Mouse (Mus musculus): ENCODE results near the gene Mrtfb. TPM values are rescaled to one million over a fixed set of nuclear protein-coding genes. Genes with fewer than 3 reads are reported as not detected.

Gene Mrtfb
- polyA plus RNA-seq, 1 experiment from 2014 or later, result 26.2 TPM

DNA sequence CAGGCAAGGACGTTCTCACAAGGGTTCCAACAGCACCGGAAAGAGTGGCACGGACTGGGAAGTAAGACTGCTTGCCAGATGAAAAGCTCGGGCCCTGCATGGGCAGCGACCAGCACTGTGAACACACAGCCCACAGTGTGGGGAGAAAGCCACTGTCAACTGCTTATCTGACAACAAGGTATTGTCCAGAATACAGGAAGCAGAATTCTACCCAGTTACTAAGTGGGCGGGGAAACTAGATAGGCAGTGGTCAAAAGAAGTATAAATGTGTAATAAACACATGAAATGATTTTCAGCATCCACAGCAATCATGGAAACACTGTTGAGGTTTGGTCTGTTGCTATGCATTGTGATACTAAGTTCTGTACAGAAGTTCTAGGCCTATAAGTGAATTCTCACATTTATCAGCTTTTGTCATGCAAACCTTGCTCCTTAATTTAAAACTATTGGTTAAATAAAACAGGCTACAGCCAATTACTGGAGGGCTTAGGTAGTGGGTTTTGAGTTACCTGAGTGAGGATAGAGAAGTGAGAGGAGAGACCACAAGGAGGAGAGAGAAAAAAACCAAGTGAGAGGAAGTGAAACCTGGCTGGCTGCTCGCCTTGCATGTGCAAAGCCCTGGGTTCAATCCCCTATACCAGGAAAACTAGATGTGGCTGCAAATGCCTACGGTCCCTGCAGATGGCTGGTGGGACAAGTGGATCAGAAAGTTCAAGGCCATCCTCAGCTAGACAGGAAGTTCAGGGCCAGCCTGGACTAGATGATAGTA lies 167.5 kb downstream of the Mrtfb start:
- no peaks in the 10 kb centered on the region for H3K27me3 ChIP-seq
- ATAC-seq (ENCODE audit: insufficient number of reproducible peaks, low FRiP score, low TSS enrichment, low read depth), result no peak
- H3K27ac ChIP-seq (replicated peaks), result no peak overlapping the region
- H3K4me2 ChIP-seq (replicated peaks), result no peak overlapping the region
- H3K9me3 ChIP-seq (replicated peaks), result no peaks in the 10 kb centered on the region
- H3K9ac ChIP-seq, result no peak overlapping the region
- 78% methylated on average over 8 of the region's 8 CpGs for WGBS
- H3K36me3 ChIP-seq, result no peaks in the 10 kb centered on the region
- H3K4me3 ChIP-seq (replicated peaks), result no peak overlapping the region
- no peaks in the 10 kb centered on the region for H3K4me1 ChIP-seq

- WGBS, result 90% methylated on average over 6 of the region's 6 CpGs
- Histone ChIP-seq H3K36me3 (no peaks in the 10 kb centered on the region), H3K4me3 (replicated peaks) (no peak overlapping the region), H3K4me2 (replicated peaks) (no peak overlapping the region), H3K9me3 (replicated peaks) (no peaks in the 10 kb centered on the region), H3K27ac (replicated peaks) (no peak overlapping the region), H3K9ac (no peak overlapping the region), H3K27me3 (no peaks in the 10 kb centered on the region), H3K4me1 (no peaks in the 10 kb centered on the region)
- no peak for ATAC-seq (ENCODE audit: insufficient number of reproducible peaks, low FRiP score, low TSS enrichment, low read depth)
Observed at GRCm38 (mm10) chr16:13425804-13426203, 169.5 kb downstream of the Mrtfb start.

DNA sequence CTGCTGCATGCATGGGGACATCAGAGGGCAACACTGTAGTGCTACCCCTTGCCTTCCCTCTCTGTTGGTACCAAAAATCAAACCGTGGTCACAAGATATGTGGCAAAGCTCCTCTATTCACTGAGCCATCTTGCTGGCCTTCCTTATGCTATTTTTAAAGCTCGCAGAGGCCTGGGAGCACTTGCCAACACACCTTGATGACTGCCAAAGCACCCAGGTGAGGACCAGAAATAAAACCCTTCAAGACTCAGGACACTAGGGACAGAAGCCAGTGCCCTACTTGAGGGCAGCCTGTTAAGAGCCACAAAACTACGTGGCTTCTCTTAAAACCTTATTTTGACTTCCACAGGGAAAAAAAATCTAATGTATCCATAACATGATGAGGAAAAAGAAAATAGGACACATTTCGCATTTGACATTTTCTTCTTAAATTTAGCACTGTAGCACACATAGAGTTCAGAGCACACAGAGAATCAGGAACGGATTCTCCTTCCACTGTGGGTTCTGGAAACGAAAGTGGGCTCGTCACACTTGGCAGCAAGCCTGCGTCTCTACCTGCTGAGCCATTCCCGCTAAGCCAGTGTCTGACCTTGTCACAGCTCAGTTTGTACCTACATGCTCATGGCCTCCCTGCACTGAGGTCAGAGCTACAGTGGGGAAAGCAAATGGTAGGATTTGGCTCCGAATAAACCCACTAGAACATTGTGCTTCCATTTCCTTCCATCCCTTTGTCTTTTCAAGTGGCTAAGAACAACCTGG lies 170.7 kb downstream of the Mrtfb start:
- no peak overlapping the region for H3K4me2 ChIP-seq (replicated peaks)
- H3K4me1 ChIP-seq, result no peaks in the 10 kb centered on the region
- H3K36me3 ChIP-seq, result no peaks in the 10 kb centered on the region
- H3K9ac ChIP-seq, result no peak overlapping the region
- H3K9me3 ChIP-seq (replicated peaks), result no peaks in the 10 kb centered on the region
- no peak overlapping the region for H3K27ac ChIP-seq (replicated peaks)
- H3K27me3 ChIP-seq, result no peaks in the 10 kb centered on the region
- no peak overlapping the region for H3K4me3 ChIP-seq (replicated peaks)
- 78% methylated on average over 10 of the region's 10 CpGs for WGBS
- ATAC-seq (ENCODE audit: insufficient number of reproducible peaks, low FRiP score, low TSS enrichment, low read depth), result no peak

- no peaks in the 10 kb centered on the region for H3K36me3 ChIP-seq
- no peak for ATAC-seq (ENCODE audit: insufficient number of reproducible peaks, low FRiP score, low TSS enrichment, low read depth)
- H3K4me1 ChIP-seq, result no peaks in the 10 kb centered on the region
- H3K27ac ChIP-seq (replicated peaks), result no peak overlapping the region
- no peak overlapping the region for H3K4me2 ChIP-seq (replicated peaks)
- no peaks in the 10 kb centered on the region for H3K9me3 ChIP-seq (replicated peaks)
- WGBS, result 52% methylated on average over 5 of the region's 5 CpGs
- H3K27me3 ChIP-seq, result no peaks in the 10 kb centered on the region
- H3K4me3 ChIP-seq (replicated peaks), result no peak overlapping the region
- no peak overlapping the region for H3K9ac ChIP-seq
Observed at GRCm38 (mm10) chr16:13428077-13428476, 171.8 kb downstream of the Mrtfb start.

GRCm38 (mm10) chr16:13428806-13429205 lies 172.5 kb downstream of the Mrtfb start:
- H3K4me3 ChIP-seq (replicated peaks), result no peak overlapping the region
- ATAC-seq (ENCODE audit: insufficient number of reproducible peaks, low FRiP score, low TSS enrichment, low read depth), result no peak
- WGBS, result 88% methylated on average over 1 of the region's 1 CpGs
- no peak overlapping the region for H3K4me2 ChIP-seq (replicated peaks)
- H3K36me3 ChIP-seq, result no peaks in the 10 kb centered on the region
- H3K9me3 ChIP-seq (replicated peaks), result no peaks in the 10 kb centered on the region
- no peaks in the 10 kb centered on the region for H3K4me1 ChIP-seq
- no peak overlapping the region for H3K27ac ChIP-seq (replicated peaks)
- H3K27me3 ChIP-seq, result no peaks in the 10 kb centered on the region
- H3K9ac ChIP-seq, result no peak overlapping the region

DNA sequence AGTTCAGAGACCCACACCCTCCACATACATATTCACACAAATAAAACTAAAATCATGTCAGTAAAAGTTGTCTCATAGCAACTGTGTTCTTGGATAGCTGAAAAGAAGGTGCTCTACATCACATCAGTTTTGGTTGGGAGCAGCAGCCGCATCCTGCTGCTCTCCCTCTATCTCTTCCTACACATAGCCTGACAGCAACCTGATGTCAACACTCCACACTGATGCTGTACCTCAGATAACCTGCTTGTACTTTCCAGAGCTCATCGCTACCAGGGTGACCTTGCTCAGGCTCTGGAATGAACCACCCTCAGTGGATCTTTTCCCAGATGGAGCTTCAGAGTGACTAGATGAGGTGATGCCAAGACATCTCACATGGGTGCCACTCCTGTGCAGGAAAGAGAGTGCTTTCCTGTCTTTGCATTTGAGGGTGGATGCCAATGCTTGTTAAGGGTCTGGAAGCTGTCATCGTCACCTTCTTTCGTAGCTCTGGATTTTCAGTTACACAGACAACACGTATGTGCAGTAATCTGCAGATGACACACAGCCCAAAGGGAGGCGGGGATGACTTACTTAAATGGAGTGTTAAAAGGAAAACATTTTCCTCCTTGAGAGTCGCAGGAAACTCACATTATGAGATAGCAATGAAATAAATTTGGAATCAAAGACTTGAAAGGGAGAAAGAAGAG lies 173.8 kb downstream of the Mrtfb start:
- no peaks in the 10 kb centered on the region for H3K9me3 ChIP-seq (replicated peaks)
- H3K4me1 ChIP-seq, result no peaks in the 10 kb centered on the region
- H3K4me2 ChIP-seq (replicated peaks), result no peak overlapping the region
- H3K36me3 ChIP-seq, result no peaks in the 10 kb centered on the region
- H3K4me3 ChIP-seq (replicated peaks), result no peak overlapping the region
- 82% methylated on average over 7 of the region's 7 CpGs for WGBS
- ATAC-seq (ENCODE audit: insufficient number of reproducible peaks, low FRiP score, low TSS enrichment, low read depth), result no peak
- no peak overlapping the region for H3K27ac ChIP-seq (replicated peaks)
- H3K9ac ChIP-seq, result no peak overlapping the region
- no peaks in the 10 kb centered on the region for H3K27me3 ChIP-seq

DNA sequence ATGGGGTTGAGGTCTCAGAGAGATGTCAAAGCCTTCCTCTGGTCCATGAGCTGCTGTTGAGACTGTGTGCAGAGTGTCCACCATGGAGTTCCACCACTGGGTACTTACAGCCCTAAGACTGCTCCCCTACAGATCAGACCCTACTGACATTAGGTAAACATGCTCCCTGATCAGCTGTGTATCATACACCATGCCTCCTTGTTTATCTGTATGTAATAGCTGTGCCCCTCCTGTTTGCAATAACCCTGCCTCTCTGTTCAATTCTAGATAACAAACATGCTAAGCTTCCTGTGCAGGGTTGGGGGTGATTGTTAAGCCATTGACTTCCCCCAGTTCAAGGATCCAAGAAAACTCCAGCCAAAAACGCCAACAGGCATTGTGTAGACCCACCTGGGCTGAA lies 174.7 kb downstream of the Mrtfb start:
- no peak overlapping the region for H3K4me2 ChIP-seq (replicated peaks)
- H3K4me1 ChIP-seq, result no peaks in the 10 kb centered on the region
- H3K27ac ChIP-seq (replicated peaks), result no peak overlapping the region
- no peaks in the 10 kb centered on the region for H3K9me3 ChIP-seq (replicated peaks)
- 64% methylated on average over 1 of the region's 1 CpGs for WGBS
- H3K4me3 ChIP-seq (replicated peaks), result no peak overlapping the region
- no peak overlapping the region for H3K9ac ChIP-seq
- ATAC-seq (ENCODE audit: insufficient number of reproducible peaks, low FRiP score, low TSS enrichment, low read depth), result no peak
- H3K36me3 ChIP-seq, result no peaks in the 10 kb centered on the region
- no peaks in the 10 kb centered on the region for H3K27me3 ChIP-seq

DNA sequence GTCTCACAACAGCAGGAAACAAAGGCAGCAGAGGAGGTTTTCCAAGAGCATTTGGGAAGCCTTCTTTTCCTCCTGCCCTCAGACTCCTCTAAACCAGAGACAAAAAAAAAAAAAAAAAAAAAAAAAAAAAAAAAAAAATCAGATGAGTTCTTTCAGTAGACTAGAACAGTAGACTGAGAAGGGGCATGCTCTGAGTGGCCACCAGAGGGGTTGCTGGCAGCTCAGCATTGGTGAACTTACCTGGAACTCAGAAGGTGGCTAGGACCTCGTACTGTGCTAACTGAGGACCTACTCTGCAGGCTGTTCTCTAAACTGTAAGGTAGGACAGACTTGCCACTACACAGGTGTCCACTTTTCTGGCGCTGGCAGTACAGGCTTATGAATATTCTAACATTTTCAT lies 179.3 kb downstream of the Mrtfb start:
- no peaks in the 10 kb centered on the region for H3K27me3 ChIP-seq
- no peak overlapping the region for H3K4me3 ChIP-seq (replicated peaks)
- H3K36me3 ChIP-seq, result no peaks in the 10 kb centered on the region
- no peak for ATAC-seq (ENCODE audit: insufficient number of reproducible peaks, low FRiP score, low TSS enrichment, low read depth)
- no peak overlapping the region for H3K9ac ChIP-seq
- WGBS, result 79% methylated on average over 2 of the region's 2 CpGs
- H3K9me3 ChIP-seq (replicated peaks), result no peaks in the 10 kb centered on the region
- H3K27ac ChIP-seq (replicated peaks), result no peak overlapping the region
- no peak overlapping the region for H3K4me2 ChIP-seq (replicated peaks)
- H3K4me1 ChIP-seq, result peaks cover 10% of the 10 kb centered on the region

DNA sequence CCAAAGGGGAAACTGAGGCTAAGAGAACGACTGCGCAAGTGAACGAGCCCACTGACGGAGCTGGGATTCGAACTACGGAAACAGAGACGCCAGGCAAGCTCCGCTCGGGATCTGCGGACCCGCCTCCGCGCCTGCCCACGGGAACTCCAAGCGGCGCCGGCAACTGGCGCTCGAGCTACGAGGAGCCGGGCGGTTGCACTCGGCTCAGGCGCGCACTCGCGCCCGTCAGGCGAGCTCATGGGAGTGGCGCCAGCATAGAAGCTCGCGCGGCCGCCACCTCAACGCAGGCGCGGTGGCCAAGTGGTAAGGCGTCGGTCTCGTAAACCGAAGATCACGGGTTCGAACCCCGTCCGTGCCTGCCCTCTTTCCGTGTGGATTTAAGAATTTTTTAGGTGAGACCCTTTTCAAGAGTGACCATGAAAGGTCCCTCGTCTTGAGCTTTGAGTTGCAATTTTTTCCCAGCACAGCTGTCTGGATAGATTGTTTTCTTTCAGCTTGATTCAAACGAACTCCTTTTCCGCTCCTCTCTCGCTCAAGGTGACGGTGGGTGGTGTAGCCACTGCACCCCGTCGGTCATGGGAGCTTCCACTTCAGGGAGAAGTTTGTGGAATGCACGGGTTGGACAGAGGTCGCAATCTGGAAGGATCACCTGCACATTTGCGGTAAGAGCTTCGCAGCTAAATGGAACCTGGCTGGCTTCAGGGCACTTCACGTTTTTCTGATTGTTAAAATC lies 180.9 kb downstream of the Mrtfb start:
- WGBS, result under 1% methylated on average over 58 of the region's 58 CpGs
- Histone ChIP-seq H3K4me1 (peaks cover 10% of the 10 kb centered on the region), H3K9me3 (replicated peaks) (no peaks in the 10 kb centered on the region), H3K4me3 (replicated peaks) (peak overlapping the region; percentile 61), H3K27me3 (no peaks in the 10 kb centered on the region), H3K36me3 (no peaks in the 10 kb centered on the region), H3K4me2 (replicated peaks) (peak overlapping the region; percentile 70), H3K9ac (peak overlapping the region; percentile 51), H3K27ac (replicated peaks) (peak overlapping the region; percentile 87)
- ATAC-seq (ENCODE audit: insufficient number of reproducible peaks, low FRiP score, low TSS enrichment, low read depth), result peak; percentile 94

DNA sequence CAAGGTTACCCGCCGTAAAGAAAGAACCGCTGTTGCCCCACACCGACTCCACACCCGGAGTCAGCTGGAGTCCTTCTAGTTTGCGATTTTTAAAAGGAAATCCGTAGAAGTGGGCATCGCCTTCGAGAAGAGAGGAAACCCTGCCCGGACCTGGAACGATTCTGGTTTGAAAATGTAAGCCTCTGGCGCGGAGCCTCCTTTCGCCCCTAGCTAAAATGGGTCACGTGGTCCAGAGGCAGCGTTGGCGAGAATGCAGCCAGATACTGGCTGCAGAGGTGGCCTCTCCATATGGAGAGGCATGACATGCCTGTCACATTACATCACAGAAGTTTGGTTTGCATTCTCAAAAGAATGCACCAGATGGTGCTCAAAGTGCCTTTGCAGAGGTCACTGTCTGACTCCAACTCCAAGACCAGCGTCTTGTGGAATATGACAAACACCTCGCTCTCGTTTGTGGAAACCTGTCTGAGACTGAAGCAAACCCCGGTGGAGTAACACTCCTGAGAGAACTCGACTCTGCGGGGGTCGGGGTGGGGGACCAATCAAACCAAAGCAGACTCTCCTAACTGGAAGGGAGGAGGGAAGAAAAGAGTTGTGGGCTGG lies 181.6 kb downstream of the Mrtfb start:
- under 1% methylated on average over 24 of the region's 24 CpGs for WGBS
- peaks cover 10% of the 10 kb centered on the region for H3K4me1 ChIP-seq
- peak; percentile 31; the same call in 1 of the 2 replicates for ATAC-seq (ENCODE audit: insufficient number of reproducible peaks, low FRiP score, low TSS enrichment, low read depth)
- peak overlapping the region; percentile 87 for H3K27ac ChIP-seq (replicated peaks)
- peak overlapping the region; percentile 61 for H3K4me3 ChIP-seq (replicated peaks)
- no peaks in the 10 kb centered on the region for H3K9me3 ChIP-seq (replicated peaks)
- no peaks in the 10 kb centered on the region for H3K36me3 ChIP-seq
- peak overlapping the region; percentile 51 for H3K9ac ChIP-seq
- no peaks in the 10 kb centered on the region for H3K27me3 ChIP-seq
- peak overlapping the region; percentile 70 for H3K4me2 ChIP-seq (replicated peaks)
